Comparison of ENCODE assay signal across 8 mouse cellular contexts in the genomic region with DNA sequence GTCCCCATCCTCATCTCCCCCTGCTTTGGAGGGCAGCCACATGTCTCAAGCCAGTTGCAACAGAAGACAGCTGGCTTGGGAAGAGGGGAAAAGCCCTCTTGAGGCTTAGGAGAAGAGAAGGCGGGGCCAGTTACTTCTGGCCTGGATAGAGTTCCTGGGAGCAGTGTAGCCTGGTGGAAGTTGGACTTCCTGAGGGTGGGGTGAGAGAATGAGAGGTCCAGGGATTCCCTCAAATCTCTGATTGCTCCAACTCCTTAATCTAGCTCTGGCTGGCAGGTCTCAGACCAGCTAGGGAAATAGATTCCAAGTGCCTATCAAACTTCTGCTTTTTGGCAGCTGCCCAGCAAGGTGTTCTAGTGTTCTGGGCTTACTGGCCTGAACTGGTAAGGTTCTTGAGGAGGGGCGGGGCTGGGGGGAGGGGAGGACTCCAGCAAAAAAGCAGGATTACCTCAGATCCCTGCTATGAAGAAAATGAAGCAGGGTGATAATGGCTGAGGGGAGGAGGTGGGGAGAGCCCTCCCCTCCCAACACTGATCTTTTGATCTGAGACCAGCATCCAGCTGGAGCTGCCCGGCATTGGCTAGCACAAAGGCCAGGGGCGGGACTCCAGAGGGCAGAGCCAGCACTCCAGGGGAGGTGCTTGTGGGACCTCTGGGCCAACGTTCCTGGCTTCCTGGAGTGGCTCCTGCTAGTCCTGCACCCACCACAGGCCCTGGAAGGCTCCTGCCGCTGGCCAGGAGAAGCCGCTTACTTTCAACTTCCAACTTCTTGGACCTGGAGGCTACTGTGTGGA.
A peak's percentile ranks its signal among the peaks of the same experiment; 100 is the strongest.
DNase-seq lines count a peak whose midpoint lies in the region; ATAC-seq and TF ChIP-seq lines count a peak whose summit lies in the region.

No protein-coding gene starts in this region.

- WGBS in embryonic facial prominence, embryonic 10.5 days: 18% methylated on average over 7 of the region's 7 CpGs
- WGBS in kidney, adult 2 months: 11% methylated on average over 7 of the region's 7 CpGs
- WGBS in lung, adult 2 months: 19% methylated on average over 7 of the region's 7 CpGs
- WGBS in thymus, adult 2 months: 85% methylated on average over 7 of the region's 7 CpGs

- peak overlapping the region; percentile 18; the same call in 1 of the 2 replicates for H3K4me3 ChIP-seq in embryonic facial prominence, embryonic 10.5 days
- H3K4me3 ChIP-seq in kidney, adult 2 months (ENCODE audit: insufficient read depth, low read depth, low read length): peak overlapping the region; percentile 51
- H3K4me3 ChIP-seq in lung, adult 2 months (replicated peaks; ENCODE audit: extremely low read depth, low read depth, low read length): no peak overlapping the region
- H3K4me3 ChIP-seq in thymus, adult 2 months (ENCODE audit: control insufficient read depth, insufficient read depth, low read length): no peak overlapping the region

- ATAC-seq in monocyte, adult 5-6 weeks (replicated peaks; ENCODE audit: insufficient number of reproducible peaks, low FRiP score, low TSS enrichment, poor library complexity, severe bottlenecking): no peak

- no peak for TF ChIP-seq CTCF in kidney, adult 2 months (conservative IDR thresholded peaks at IDR 0.05; ENCODE audit: insufficient read depth, insufficient read length, low read depth, low read length)
- TF ChIP-seq CTCF in lung, adult 2 months (IDR thresholded peaks at IDR 0.05; ENCODE audit: insufficient read depth, low read length): no peak
- no peak for TF ChIP-seq CTCF in thymus, adult 2 months (IDR thresholded peaks at IDR 0.05; ENCODE audit: borderline replicate concordance, control insufficient read depth, extremely low read depth, insufficient read depth, low read length, poor library complexity)

- no peaks in the 10 kb centered on the region for H3K9me3 ChIP-seq in embryonic facial prominence, embryonic 10.5 days

- H3K36me3 ChIP-seq in embryonic facial prominence, embryonic 10.5 days (replicated peaks): peaks cover 17% of the 10 kb centered on the region
- no peaks in the 10 kb centered on the region for H3K36me3 ChIP-seq in kidney, adult 2 months (ENCODE audit: control insufficient read depth, insufficient read depth, low read length)
- no peaks in the 10 kb centered on the region for H3K36me3 ChIP-seq in thymus, adult 2 months (ENCODE audit: control insufficient read depth, insufficient read depth, low read length)

- peaks cover 96% of the 10 kb centered on the region for H3K4me1 ChIP-seq in embryonic facial prominence, embryonic 10.5 days
- peaks cover 64% of the 10 kb centered on the region for H3K4me1 ChIP-seq in kidney, adult 2 months (ENCODE audit: control insufficient read depth, insufficient read depth, low read length)
- H3K4me1 ChIP-seq in lung, adult 2 months (ENCODE audit: control insufficient read depth, insufficient read depth, low read length): peaks cover 62% of the 10 kb centered on the region
- H3K4me1 ChIP-seq in thymus, adult 2 months (replicated peaks; ENCODE audit: control insufficient read depth, insufficient read depth, low read length): no peaks in the 10 kb centered on the region

- no peak for TF ChIP-seq POLR2A in kidney, adult 2 months (IDR thresholded peaks at IDR 0.05; ENCODE audit: low read depth, low read length)
- peak; percentile 69; the same call in 1 of the 2 replicates for TF ChIP-seq POLR2A in lung, adult 2 months (IDR thresholded peaks at IDR 0.05; ENCODE audit: borderline replicate concordance, extremely low read depth, low read depth, low read length)
- no peak for TF ChIP-seq POLR2A in thymus, adult 2 months (IDR thresholded peaks at IDR 0.05; ENCODE audit: control insufficient read depth, extremely low read depth, insufficient read depth, low read length, poor library complexity)

- H3K27ac ChIP-seq in embryonic facial prominence, embryonic 10.5 days (replicated peaks): peak overlapping the region; percentile 76
- peak overlapping the region; percentile 72 for H3K27ac ChIP-seq in kidney, adult 2 months (ENCODE audit: insufficient read depth, low read depth, low read length)
- H3K27ac ChIP-seq in thymus, adult 2 months (ENCODE audit: control insufficient read depth, insufficient read depth, low read length): no peak overlapping the region

- peak; percentile 83 for DNase-seq in adipocyte (ENCODE audit: low spot score)
- peak; percentile 79 for DNase-seq in embryonic facial prominence, embryonic 10.5 days (ENCODE audit: low spot score)
- peak; percentile 73 for DNase-seq in heart, adult 8-10 months (ENCODE audit: low spot score)
- peak; percentile 96 for DNase-seq in kidney, adult 2 months
- DNase-seq in lung, adult 2 months: peak; percentile 84
- peak; percentile 56 for DNase-seq in ovary, postnatal 14 days (ENCODE audit: low spot score)
- DNase-seq in thymus, adult 2 months: no peak

- no peaks in the 10 kb centered on the region for H3K27me3 ChIP-seq in embryonic facial prominence, embryonic 10.5 days (replicated peaks; ENCODE audit: low read depth, poor library complexity, severe bottlenecking)
- no peaks in the 10 kb centered on the region for H3K27me3 ChIP-seq in kidney, adult 2 months (replicated peaks; ENCODE audit: control insufficient read depth, insufficient read depth, low read length)
- H3K27me3 ChIP-seq in thymus, adult 2 months (ENCODE audit: control insufficient read depth, insufficient read depth, low read length): no peaks in the 10 kb centered on the region

Comparison
In these comparisons a context has a peak if more than half of its experiments do, and no peak if none do; other contexts are left out.
1. H3K4me3 ChIP-seq: peak in embryonic facial prominence, embryonic 10.5 days (single experiment) and kidney, adult 2 months (single experiment); none in lung, adult 2 months (single experiment) and thymus, adult 2 months (single experiment).